Mouse (Mus musculus): Measurements from ENCODE around the gene Large1.
"Not testable (repeated sequence)": the region's sequence is repeated elsewhere in the genome, so short reads cannot be mapped to it uniquely, and the experiment has no call there.

Large1 gene

GRCm38 (mm10) chr8:73172661-73173060, 180.7 kb downstream of the Large1 start:
- no peak for DNase-seq (ENCODE audit: low read depth, low spot score)

DNA sequence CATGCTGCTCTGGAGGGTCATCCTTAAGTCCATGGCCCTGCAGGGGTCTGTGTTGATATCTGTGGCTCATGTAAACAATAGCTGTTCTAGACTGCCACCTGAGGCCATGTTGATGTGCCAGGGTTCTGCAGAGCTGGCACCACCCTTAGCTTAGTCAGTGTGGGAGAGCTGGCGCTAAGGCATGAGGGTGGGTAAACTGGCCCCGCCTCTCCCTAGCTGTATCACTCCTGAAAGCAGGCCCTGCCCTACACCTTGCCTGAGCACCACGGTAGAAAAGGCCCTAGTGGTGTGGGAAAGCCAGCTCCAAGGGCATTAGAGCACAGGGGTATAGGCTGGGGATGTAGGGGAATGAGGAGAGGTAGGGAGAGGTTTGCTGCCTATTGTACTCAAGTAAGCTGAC, 191.3 kb downstream of the Large1 start:
- no peak for DNase-seq (ENCODE audit: low read depth, low spot score)

DNA sequence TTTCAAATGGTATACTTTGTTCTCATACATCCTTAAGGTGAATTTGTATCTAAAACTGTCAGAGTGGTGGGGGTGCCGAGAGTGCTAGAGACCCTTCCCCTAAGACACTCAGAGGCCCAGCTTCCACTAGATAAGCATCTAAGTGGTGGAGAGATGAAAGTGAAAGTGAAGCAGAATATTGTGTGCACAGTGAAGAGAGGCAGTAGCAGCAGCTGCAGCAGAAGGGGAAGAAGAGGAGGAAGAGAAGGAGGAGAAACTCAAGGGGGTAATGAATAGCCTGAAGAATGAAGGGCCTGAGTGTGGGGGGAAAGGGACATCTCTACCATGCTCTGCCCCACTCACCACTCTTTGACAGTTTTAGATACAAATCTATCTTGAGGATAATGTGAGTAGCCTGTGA, 191.8 kb downstream of the Large1 start:
- no peak for DNase-seq (ENCODE audit: low read depth, low spot score)

DNA sequence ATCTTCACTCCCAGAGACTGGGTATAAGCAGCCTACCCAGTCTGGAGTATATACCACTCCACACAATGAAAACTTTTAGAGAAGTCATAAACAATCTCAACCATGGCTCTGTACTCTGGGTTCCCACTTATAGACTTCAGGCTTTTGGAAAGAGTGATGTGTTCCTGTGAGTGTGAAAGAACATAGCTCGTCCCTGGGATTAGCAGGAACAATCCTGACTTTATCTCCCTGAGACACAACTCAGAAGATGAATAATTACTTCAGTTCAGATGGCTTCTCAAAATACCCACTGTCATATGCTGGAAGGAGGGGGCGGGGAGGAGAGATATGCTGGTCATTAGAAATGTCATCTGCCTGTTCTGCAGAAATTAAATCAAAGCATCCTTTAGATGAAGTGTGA, 192.4 kb downstream of the Large1 start:
- DNase-seq (ENCODE audit: low read depth, low spot score) = no peak

GRCm38 (mm10) chr8:73147236-73147635, 206.1 kb downstream of the Large1 start:
- no peak for DNase-seq (ENCODE audit: low read depth, low spot score)

- DNase-seq (ENCODE audit: low read depth, low spot score) = no peak
These were observed 210.5 kb downstream of the Large1 start for GRCm38 (mm10) chr8:73142660-73143395.

DNA sequence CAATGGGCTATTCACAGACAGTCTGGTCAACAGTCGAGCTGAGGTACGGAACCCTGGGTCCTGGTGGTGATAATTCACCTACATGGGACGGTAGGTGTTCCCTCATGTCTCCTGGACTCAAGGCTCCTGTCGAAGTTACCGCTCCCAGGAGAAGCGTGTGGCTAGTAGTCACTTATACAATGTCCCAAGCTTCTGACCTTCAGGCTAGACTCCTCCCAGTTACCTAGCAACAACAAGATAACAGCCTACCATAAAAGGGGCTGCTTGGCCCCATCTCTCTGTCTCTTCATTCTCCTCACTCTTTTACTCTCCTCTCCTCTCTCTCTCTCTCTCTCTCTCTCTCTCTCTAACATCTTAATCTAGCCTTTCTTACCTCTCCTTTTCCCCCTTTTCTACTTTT, 217.9 kb downstream of the Large1 start:
- no peak for DNase-seq (ENCODE audit: low read depth, low spot score)

GRCm38 (mm10) chr8:73132080-73132479, 221.3 kb downstream of the Large1 start:
- DNase-seq (ENCODE audit: low read depth, low spot score) = no peak

DNA sequence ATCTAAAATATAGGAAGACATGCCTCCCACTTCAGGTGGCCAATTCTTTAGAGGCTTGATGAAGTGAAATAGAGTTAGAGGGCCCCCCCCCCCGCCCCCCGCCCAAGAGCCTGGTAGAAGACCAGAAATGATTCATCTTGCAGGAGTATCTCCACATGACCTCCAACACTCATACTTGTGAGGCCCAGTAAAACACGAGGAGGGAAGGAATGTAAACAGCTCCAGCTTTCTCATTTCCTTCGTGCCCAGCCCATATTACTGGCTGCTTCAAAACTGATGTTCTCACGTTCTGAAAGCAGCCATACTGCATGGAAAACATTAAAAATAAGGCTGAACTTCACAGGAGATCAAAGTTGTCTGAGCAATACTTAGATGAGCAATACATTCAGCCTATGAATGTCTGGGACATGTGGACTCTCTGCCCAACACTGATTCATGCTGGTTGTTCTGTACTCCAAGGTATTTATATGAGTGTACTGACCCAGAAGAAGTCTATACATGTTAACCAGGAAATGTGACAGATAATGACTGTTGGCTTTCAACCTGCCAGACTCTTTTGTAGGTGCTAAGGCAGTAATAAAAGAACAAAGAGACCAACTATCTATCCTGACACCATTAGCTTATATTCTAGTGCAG, 229.4 kb downstream of the Large1 start:
- DNase-seq (ENCODE audit: low read depth, low spot score) = no peak

- DNase-seq (ENCODE audit: low read depth, low spot score) = no peak
These were observed 240.9 kb downstream of the Large1 start for GRCm38 (mm10) chr8:73112332-73112895.

- no peak for DNase-seq (ENCODE audit: low read depth, low spot score)
These were observed 249.3 kb downstream of the Large1 start for GRCm38 (mm10) chr8:73104089-73104488.

- DNase-seq (ENCODE audit: low read depth, low spot score) = no peak
These were observed 252.3 kb downstream of the Large1 start for GRCm38 (mm10) chr8:73101069-73101468.

GRCm38 (mm10) chr8:73100607-73101006, 252.7 kb downstream of the Large1 start:
- DNase-seq (ENCODE audit: low read depth, low spot score) = not testable (repeated sequence)

GRCm38 (mm10) chr8:73099542-73099941, 253.8 kb downstream of the Large1 start:
- no peak for DNase-seq (ENCODE audit: low read depth, low spot score)

DNA sequence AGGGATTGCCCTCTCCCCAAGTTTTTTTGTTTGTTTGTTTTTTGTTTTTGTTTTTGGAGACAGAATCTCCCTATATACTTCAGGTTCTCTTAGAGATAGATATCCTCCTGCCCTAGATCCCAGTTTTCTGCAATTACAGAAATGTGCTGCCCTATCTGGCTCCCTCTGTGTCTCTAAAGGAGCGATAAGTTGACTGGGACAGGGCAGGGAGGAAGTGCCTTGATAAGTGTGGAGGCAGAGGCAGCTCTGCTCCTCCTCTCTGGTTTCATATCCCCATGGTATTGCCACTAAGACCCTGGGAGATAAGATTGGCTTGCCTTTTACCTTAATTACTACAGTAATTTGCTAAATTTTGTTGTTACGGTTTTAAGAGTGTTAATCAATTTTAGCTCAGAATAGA, 256.4 kb downstream of the Large1 start:
- no peak for DNase-seq (ENCODE audit: low read depth, low spot score)

DNA sequence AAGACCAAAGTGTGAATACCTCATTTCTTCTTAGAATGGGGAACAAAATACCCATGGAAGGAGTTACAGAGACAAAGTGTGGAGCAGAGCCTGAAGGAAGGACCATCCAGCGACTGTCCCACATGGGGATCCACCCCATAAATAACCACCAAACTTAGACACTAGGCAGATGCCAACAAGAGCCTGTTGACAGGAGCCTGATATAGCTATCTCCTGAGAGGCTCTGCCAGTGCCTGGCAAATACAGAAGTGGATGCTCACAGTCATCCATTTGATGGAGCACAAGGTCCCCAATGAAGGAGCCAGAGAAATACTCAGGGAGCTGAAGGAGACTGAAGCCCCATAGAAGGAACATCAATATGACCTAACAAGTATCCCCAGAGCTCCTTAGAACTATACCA, 275.6 kb downstream of the Large1 start:
- not testable (repeated sequence) for DNase-seq (ENCODE audit: low read depth, low spot score)

- DNase-seq (ENCODE audit: low read depth, low spot score) = peak; percentile 6
These were observed 291.9 kb downstream of the Large1 start for GRCm38 (mm10) chr8:73061410-73061809.

DNA sequence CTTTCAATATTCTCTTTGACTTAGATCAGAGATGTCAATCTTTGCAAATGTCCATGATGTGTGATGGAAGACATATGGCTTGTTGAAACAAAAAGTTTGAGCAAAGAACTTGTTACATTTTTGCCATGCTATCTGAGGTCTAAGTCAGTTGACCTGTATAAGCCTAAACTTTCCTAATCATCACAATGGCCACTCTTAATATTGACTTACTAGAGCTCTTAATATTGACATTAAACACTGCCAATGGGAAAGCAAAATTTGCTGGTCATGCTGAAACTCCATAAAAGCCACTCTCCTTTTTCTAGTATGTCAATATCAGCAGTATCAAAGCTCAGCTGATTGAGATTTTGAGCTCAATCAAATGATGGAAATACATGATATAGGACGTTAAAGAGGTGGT, 298.6 kb downstream of the Large1 start:
- DNase-seq (ENCODE audit: low read depth, low spot score) = no peak

DNA sequence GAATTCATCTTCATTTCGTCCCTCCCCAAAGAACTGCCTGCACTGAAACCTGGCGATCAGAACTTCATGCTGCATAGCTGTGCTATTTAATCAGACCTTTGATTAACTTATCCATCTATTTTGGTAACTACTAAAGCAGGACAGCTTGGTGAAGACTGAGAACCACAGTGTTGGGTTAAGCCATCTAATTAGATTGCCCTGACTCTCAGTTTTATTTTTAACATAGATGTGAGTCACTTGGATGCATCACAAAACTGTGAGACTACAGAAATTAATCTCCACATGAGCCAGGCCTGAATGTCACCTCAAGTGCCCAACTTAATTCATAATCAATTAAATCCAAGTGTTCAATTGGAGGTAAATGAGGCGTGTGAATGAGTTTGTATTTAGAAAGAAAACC, 299.5 kb downstream of the Large1 start:
- DNase-seq (ENCODE audit: low read depth, low spot score) = peak; percentile 4

DNA sequence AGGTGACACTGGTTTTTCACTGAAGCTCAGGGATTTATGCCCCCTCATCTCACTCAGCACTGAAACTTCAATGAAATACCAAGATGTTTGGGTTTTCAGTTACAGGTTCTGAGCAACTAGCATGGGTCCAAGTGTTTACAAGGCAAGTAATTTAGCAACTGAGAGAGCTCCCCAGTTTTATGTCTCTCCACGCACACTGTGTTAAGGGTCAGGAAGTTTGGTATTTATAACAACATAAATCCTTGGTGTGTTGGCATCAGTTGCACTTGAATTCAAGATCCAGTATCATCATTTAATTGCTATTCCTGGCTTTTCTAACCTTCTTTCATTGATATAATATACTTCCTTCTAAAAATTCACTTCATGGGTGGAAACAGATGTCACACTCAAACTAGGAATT, 300.9 kb downstream of the Large1 start:
- no peak for DNase-seq (ENCODE audit: low read depth, low spot score)

GRCm38 (mm10) chr8:73048136-73048535, 305.2 kb downstream of the Large1 start:
- DNase-seq (ENCODE audit: low read depth, low spot score) = no peak

GRCm38 (mm10) chr8:73029787-73030186, 323.6 kb downstream of the Large1 start:
- DNase-seq (ENCODE audit: low read depth, low spot score) = no peak

GRCm38 (mm10) chr8:73018241-73018640, 335.1 kb downstream of the Large1 start:
- no peak for DNase-seq (ENCODE audit: low read depth, low spot score)

Measured in skeletal muscle tissue, adult 2 months (tissue).